Mouse (Mus musculus) thymus, adult 18-20 months (tissue): ENCODE data around the gene Myod1.
A peak's percentile ranks its signal among the peaks of the same experiment; 100 is the strongest.

Source experiments
- DNase-seq, 2 experiments: peaks; one replicate each; pipeline ENCODE4 v3.0.0; 2022; ENCODE audit warnings: mixed read lengths in 2 of 2

Gene Myod1

DNA sequence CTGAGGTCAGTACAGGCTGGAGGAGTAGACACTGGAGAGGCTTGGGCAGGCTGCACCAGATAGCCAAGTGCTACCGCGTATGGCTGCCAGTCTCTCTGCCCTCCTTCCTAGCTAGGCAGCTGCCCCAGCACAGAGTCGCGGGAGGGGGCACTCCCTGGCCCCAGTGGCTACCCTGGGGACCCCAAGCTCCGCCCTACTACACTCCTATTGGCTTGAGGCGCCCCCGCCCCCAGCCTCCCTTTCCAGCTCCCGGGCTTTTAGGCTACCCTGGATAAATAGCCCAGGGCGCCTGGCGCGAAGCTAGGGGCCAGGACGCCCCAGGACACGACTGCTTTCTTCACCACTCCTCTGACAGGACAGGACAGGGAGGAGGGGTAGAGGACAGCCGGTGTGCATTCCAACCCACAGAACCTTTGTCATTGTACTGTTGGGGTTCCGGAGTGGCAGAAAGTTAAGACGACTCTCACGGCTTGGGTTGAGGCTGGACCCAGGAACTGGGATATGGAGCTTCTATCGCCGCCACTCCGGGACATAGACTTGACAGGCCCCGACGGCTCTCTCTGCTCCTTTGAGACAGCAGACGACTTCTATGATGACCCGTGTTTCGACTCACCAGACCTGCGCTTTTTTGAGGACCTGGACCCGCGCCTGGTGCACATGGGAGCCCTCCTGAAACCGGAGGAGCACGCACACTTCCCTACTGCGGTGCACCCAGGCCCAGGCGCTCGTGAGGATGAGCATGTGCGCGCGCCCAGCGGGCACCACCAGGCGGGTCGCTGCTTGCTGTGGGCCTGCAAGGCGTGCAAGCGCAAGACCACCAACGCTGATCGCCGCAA, at the start of gene Myod1:
TSS of gene Myod1 (plus strand) at position 303 of the 836 bp plus-strand sequence.
- DNase-seq: no peak

DNA sequence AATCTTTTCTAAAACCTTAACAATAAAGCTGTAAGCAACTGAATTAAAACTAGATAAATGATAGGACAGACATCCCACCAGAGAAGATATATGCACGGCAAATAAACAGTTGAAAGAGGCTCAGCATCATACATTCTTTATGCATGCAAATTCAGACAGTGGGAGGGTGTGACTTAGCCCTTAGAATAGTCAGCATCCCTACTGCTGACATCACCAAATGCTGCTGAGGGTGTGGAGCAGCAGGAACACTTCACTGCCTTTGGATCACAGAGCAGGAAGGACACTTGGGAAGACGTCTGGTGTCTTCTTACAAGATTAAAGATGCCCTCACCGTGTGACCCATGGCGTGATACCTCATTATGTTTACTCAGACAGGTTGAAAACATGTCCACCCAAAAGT, 48.4 kb upstream of the Myod1 start:
- no peak for DNase-seq

DNA sequence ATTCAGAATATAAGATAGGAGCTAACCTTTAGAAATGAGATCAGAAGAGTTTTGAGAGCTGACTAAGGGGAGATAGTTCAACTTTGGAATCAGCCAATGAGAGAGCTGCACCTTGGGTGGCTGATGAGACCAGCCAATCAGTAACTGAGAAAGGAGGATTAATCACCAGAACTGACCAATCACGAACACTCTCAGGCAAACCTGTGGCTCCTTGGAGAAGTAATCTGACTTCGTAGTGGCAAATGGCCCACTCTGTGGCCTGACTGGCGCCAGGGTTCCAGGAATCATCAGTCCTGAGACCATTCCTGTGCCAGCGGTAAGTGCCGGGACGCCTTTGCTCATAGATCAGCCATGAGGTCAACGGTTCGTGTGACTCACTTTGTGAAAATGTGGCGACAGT, 38.9 kb upstream of the Myod1 start:
- no peak for DNase-seq

DNA sequence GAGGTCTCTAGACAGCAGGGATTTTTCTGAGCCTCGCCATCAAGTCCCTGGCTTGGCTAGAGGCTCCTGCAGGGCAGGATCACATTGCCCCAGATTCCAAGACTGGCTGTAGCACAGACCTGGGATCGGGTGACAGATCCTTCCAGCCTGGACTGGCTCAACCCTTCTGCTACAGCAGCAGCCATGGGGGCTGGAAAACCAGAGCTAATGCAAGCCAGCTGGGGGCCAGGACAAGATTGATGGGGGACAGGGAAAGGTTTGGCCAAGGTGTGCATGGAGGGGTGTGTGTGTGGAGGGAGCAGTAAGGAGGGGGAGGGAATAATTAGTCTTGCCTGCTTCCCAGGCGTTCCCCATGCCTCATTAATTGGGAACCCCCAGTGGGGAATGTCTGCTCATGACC, 36.5 kb upstream of the Myod1 start:
- DNase-seq: no peak

DNA sequence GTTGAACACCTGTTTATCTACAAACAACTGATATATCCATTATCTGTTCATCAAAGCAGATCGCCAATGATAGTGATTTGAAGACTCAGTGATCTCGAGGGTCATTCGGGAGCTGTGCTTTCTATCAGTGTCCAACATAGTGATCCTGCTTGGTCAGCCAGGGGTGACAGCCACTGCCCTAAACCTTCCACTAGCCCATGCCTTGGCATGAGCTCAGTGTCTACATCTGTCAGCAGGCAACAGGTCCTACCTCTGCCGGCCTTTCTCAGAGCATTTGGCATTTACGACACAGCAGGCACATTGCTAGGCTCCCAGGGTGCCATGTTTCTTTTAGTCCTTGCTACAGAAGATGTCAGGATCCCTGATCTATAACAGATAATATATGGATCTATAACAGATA, 36.0 kb upstream of the Myod1 start:
- no peak for DNase-seq

DNA sequence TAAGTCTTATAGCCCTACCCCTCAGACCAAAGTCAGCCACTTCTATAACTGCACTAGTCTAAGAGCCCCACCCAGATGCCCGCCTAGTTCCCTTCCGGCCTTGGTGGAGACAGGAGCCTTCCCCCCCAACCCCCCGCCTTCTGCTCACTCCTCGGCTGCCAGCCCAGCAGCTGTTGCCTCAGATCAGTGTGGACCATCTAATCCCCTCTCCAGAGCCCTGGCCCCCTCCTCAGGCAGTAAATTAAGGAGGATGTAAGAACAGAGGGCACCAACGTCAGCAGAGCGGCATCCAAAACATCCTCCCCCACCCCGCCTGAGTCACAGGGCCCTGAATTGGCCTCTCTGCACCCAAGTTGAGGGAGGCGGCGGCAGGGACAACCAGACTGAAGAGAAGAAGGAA, 34.8 kb upstream of the Myod1 start:
- DNase-seq: no peak

DNA sequence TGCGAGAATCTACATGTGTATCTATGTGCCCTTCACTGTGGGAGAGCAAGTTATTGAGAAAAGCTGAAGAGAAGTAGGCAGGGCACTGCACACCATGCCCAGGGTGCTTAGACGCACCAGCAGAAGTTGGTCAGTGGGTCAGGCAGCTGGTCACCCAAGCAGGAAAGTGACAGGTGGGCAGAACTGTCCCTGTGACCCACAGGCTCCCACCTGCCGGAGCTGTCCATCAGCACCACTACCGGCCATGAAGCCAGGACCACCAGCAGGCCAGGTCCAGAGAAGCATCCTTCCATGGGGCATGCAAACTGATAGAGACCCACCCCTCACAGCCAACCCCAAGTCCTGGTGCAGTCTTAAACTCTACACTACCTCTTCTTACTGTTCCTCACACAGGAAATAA, 28.6 kb upstream of the Myod1 start:
- no peak for DNase-seq

DNA sequence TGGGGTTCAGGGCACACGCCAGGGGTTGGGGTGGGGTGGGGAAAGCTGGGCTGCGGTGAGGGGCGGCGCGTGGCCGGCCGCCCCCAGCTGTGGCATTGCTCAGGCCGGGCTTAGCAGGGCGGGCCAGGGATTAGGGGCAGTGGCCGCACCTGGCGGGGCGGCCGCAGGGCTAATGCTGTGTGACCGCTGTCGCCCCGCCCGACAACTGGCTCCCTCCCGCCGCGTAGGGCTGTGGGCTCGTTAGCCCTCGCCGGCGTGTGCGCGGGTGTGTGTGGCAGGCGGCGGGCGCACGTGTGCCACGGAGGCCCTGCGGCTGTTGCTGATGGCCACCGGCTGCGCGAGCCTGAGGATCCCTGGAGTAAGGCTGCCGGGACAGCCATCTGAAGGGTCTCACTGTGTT, 27.5 kb upstream of the Myod1 start:
- no peak for DNase-seq

DNA sequence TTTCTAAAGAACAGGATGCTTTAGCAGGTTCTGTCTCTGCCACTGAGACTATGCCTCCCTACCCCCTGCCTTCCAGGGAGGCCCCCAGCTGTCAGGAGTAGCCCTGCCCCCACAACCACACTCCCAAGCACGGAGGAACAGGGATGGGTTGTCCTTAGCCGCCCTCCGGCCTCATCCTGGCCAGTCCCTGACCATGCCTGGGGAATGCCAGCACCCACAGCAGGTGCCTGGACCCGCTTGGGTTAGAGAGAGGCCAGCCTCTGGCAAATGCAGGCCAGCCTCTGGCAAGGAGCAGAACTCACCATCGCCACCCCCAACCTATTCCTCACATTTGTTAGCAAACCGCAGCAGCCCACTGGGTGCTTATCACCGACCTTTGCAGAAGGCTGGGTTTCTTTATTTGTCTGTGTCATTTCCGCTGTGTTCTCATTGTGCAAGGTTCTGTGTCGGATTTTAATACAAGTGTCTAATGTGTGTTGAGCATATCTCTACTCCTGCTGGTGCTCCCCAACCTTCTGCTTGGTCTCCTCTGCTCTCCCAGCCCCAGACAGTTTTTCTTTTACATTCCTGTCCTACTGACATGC, 26.1 kb upstream of the Myod1 start:
- no peak for DNase-seq

DNA sequence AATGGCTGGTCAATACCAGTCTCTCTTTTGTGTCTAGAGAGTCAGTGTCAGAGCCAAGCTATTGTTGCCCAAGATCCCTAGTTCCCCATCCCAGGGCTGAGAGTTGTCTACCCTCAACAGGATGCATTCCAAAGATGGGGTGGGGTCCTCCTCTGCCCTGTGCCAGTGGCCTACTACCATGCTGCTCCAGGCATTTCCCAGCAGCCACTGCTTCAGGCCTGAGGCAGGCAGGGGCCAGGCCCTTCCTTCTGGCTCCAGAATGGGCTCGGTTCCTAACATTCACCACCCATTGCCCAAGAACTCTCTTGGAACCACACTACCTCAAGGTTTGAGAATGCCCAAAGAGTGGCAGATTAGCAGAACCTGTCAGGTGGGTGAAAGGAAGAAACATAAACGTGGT, 23.5 kb upstream of the Myod1 start:
- no peak for DNase-seq

DNA sequence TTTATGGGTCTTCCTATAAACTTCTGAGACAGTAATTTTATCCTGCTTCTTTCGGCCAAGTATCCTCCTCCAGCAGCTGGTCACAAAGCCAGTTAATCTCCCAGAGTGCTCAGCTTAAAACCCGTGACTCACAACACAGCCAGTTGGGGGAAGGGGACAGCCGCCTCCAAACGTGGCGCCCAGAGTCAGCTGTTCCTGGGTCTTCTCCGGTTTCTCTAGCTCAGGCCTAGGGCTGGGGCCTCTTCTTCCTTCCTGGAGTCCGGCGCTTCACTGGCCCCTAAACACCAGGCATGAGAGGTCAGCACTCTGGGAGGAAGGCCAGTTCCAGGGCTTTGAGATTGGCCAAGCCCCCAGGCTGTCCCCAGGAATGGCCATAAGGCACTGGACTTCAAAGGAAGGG, 23.1 kb upstream of the Myod1 start:
- no peak for DNase-seq

DNA sequence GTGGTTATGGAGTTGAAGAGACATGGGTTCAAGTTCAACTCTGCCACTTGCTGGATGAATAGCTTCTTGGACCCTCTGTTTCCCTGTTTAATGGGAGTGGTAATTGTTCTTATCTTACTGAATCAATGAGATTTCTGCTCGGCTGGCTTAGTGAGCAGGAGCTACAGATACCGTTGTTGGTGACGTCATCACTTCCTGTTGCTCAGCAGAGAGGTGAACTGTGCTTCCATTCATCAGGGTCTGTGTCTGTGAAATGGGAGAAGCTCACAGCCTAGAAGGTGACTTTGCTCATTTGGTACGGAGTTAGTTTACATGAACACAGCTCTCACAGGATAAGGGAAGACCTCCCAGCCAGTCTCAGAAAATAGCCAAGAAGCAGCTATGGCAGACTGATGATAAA, 22.4 kb upstream of the Myod1 start:
- no peak for DNase-seq

DNA sequence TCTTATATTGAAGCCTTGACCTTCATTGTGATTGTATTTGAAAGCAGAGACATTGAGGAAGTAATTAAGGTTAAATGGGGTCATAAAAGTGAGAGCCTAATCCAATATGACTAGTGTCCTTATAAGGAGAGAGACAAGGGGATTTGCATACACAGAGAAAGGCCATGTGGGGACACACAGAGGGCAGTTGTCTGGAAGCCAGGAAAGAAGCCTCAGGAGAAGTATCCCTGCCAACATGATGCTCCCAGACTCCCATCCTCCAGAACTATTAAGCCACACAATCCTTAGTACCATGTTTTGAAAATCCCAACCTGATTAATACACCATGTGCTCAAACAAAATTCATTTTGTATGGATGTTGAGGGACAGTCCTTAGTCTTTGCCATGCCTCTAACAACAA, 14.5 kb upstream of the Myod1 start:
- DNase-seq: no peak

DNA sequence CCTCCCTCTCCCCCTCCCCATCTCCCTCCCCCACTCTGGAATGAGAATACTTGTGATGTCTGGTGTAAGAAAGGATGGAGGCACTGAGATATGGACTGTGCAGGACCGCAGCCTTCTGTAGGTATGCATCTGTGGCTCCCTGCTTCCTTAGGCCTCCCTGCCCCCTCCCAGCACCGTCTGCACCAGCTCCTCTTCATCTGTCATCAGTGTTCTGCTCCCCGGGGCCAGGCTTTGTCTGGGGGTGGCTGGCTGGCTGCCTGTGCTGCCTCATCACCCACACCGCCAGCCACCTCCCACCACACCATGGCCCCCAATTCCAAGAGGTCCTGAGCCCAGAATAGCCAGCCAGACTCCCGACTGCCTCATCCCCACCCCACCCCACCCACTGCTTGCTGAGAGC, 12.1 kb upstream of the Myod1 start:
- no peak for DNase-seq

DNA sequence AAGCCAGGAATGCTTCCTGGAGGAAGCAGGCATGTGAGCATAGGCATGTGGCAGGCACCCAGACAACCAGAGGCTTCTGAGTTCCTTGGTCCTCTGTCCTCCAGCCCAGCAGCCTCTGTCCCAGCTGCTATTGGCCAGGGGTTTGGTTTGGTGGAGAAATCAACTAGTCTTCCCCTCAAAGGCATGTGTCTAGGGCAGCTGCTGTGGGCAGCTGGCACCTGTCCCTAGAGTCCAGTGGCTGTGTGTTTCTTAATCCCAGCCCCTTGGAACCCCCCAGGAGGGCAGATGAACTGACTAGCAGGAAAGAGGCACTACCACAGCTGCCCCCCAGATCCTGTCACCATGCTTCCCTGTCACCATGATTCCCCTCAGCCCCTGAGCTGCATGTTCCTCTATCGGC, 10.5 kb upstream of the Myod1 start:
- DNase-seq: no peak

DNA sequence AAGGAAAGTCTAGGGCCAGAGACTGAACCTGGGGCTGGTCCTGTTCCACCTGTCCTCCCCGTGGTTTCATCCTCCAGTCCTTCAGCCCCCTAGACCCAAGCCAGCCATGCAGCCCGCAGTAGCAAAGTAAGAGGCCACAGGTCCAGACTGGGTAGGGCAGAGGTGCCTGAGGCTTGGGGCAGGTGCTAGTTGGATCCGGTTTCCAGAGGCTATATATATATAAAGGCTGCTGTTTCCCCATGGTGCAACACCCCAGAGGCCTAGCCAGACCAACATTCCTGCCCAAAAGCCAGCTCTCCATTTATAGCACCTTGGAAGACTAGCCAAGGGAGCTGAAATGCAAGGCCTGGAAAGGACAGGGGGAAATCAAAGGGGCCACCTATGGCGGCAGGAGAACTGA, 5.2 kb upstream of the Myod1 start:
- no peak for DNase-seq

DNA sequence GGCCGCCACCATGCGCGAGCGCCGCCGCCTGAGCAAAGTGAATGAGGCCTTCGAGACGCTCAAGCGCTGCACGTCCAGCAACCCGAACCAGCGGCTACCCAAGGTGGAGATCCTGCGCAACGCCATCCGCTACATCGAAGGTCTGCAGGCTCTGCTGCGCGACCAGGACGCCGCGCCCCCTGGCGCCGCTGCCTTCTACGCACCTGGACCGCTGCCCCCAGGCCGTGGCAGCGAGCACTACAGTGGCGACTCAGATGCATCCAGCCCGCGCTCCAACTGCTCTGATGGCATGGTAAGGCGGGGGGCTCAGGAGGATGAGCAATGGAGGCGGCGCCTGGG, 703 bp downstream of the Myod1 start:
- DNase-seq: no peak

DNA sequence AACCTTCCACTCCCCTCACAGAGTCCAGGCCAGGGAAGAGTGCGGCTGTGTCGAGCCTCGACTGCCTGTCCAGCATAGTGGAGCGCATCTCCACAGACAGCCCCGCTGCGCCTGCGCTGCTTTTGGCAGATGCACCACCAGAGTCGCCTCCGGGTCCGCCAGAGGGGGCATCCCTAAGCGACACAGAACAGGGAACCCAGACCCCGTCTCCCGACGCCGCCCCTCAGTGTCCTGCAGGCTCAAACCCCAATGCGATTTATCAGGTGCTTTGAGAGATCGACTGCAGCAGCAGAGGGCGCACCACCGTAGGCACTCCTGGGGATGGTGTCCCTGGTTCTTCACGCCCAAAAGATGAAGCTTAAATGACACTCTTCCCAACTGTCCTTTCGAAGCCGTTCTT, 1.8 kb downstream of the Myod1 start:
- no peak for DNase-seq

DNA sequence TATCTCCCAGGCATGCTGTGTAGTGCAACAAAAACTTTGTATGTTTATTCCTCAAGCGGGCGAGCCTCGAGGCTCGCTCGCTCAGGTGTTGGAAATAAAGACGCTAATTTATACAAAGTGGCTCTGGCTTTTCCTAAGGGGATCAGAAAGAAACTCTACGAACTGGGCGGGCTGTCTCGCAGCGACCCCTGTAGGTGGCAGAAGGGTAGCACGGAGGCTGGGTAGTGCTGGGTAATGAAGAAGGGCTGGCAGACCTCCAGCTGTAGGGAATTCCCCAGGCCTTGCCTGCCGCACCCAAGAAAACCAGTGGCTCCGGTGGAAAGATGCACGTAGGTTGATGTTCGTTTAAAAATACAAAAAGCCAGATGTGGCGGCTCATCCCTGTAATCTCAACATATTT, 2.7 kb downstream of the Myod1 start:
- DNase-seq: no peak

DNA sequence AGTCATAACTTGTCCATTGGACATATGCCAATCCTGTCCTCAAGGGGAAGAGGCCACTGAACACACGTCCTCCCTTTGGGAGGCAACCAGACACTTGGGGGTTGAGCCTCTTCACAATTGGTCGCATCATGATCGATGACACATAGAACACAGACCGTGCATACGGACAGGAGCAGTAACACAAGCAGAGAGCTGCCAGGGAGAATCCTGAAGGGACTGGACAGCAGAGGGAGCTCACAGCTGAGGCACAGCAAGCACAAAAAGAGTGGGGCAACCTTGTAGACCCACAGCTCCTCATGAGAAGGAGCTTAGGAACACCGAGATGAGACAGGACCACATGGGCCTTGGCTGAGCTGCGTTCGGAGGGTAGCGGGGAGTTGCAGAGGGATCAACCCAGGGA, 4.4 kb downstream of the Myod1 start:
- DNase-seq: no peak

DNA sequence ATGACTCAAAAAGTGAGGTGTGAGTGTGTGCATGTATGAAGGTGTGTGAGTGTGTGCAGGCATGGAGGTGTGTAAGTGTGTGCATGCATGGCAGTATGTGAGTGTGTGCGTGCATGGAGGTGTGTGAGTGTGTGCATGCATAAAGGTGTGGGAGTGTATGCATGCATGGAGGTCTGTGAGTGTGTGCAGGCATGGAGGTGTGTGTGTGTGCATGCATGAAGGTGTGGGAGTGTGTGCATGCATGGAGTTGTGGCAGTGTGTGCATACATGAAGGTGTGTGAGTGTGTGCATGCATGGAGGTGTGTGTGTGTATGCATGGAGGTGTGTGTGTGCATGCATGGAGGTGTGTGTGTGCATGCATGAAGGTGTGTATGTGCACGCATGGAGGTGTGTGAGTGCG, 11.2 kb downstream of the Myod1 start:
- DNase-seq: no peak

DNA sequence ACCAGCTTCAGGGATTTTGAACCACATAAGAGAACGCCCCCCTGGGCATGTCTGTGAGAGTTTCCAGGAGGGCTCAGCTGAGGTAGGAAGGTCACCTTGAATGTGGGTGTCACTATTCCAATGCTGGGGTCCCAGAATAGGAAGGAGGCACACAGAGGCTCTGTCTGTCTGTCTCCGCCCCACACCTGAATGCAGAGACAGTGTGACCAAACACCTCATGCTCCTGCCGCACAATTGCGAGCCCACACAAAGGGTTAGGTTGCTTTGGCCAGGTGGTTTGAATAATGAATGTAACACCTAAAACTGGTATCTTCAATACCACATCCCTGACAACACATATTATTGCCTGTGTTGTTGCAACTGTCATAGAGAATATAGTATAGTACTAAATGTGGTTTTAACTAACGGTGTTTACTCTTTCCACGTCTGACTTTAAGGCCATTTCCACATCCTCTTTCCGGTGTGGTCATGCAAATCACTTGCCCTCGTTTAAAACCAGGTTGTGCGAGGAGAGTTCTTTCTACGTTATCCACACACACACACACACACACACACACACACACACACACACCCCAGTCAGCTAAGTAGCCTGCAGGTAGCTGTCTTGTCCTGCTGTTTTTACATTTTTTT, 13.3 kb downstream of the Myod1 start:
- DNase-seq: peak in 1 of 2 experiments; percentile 15

DNA sequence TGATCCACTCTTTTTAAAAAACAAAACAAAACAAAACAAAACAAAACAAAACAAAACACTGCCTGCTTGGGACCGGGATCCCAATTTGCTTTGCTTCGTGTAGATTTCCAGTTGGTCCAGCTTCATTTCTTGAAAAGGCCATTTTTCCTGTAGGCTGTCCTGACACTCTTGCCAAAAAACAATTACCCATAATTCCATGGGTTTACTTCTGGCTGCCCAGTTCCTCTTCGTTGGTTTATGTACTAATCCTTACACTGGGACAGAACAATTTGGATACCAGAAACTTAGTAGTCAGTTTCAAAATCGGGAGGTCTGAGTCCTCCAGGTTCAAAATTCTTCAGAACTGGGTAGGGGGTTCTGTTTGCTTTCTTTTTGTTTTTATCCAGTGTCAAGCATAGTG, 14.0 kb downstream of the Myod1 start:
- DNase-seq: no peak

DNA sequence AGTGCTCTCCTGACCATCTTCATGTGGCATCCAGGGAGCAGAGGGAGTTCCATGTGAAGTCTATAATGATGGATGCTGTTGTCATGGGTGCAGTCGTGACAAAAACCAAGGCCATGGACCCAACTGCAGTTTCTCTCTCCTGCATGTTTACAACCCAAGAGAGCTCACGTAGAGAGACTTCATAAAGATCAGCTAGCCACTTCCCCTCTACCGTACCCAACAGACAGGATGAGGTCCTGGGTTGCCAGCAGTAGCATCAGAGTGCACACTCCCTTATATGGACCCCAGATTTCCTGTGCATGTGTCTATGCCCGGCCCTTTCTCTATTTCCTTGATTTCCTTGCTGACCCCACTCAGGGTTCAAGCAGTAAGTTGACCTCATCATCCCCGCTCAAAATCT, 15.4 kb downstream of the Myod1 start:
- peak in 1 of 2 experiments; percentile 28 for DNase-seq

DNA sequence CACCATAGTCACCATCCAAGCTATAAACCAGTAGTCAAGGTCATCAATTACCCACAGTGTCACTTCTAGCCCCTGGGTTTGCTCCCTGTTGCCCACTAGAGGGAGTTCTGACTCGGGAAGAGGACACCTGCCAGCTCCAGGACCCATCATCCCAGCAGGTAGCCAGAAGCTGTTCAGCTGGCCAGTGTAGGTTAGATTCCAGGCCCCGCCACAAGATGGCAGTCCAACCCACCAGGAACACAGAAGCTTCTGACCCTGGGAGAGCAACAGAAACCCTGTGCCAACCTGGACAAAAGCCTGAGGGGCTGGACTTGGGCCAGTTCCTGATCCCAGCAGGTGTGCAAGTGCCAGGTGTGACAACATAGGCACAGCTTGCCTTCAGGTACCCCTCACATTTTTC, 16.8 kb downstream of the Myod1 start:
- peak; percentile 51 to 61 for DNase-seq
